Mouse (Mus musculus) monocyte, adult 59 days (primary cell): Measurements from ENCODE around the gene Ar. TPM values are rescaled to one million over a fixed set of nuclear protein-coding genes. Genes with fewer than 3 reads are reported as not detected.

Source experiments
- total RNA-seq, 2 experiments: library from RNA; stranded (reverse); gene quantifications; one replicate each; pipeline ENCODE4 v1.2.4; 2023

Ar gene
- total RNA-seq, result under 1 TPM; 0.15 to 0.24 TPM

GRCm38 (mm10) chrX:98148531-98149342 lies at the start of gene Ar:
Gene Ar, plus strand, starts transcription at chrX:98148769.

